Mouse (Mus musculus): ENCODE results near the gene Abl1.

The Abl1 gene

GRCm38 (mm10) chr2:31822524-31823371, 134.6 kb downstream of the Abl1 start:
- peak in 1 of 2 experiments; percentile 15 for DNase-seq (ENCODE audit: low read depth in 1 of 2, low spot score in 2 of 2)

GRCm38 (mm10) chr2:31823933-31824730, 136.0 kb downstream of the Abl1 start:
- peak in 1 of 2 experiments; percentile 13 for DNase-seq (ENCODE audit: low read depth in 1 of 2, low spot score in 2 of 2)

- DNase-seq (ENCODE audit: low read depth in 1 of 2, low spot score in 2 of 2): no peak
Measured at GRCm38 (mm10) chr2:31825469-31825911, 137.3 kb downstream of the Abl1 start.

- DNase-seq (ENCODE audit: low read depth in 1 of 2, low spot score in 2 of 2): no peak
Measured at GRCm38 (mm10) chr2:31826094-31827085, 138.2 kb downstream of the Abl1 start.

- no peak for DNase-seq (ENCODE audit: low read depth in 1 of 2, low spot score in 2 of 2)
Measured at GRCm38 (mm10) chr2:31827877-31828276, 139.7 kb downstream of the Abl1 start.

GRCm38 (mm10) chr2:31828311-31828825, 140.2 kb downstream of the Abl1 start:
- DNase-seq (ENCODE audit: low read depth in 1 of 2, low spot score in 2 of 2): no peak

- DNase-seq (ENCODE audit: low read depth in 1 of 2, low spot score in 2 of 2): no peak
Measured at GRCm38 (mm10) chr2:31836091-31836490, 147.9 kb downstream of the Abl1 start.

GRCm38 (mm10) chr2:31836985-31837384, 148.8 kb downstream of the Abl1 start:
- no peak for DNase-seq (ENCODE audit: low read depth in 1 of 2, low spot score in 2 of 2)

- DNase-seq (ENCODE audit: low read depth in 1 of 2, low spot score in 2 of 2): no peak
Measured at GRCm38 (mm10) chr2:31838868-31839267, 150.7 kb downstream of the Abl1 start.

- no peak for DNase-seq (ENCODE audit: low read depth in 1 of 2, low spot score in 2 of 2)
Measured at GRCm38 (mm10) chr2:31844729-31845136, 156.6 kb downstream of the Abl1 start.

GRCm38 (mm10) chr2:31845512-31845895, 157.3 kb downstream of the Abl1 start:
- no peak for DNase-seq (ENCODE audit: low read depth in 1 of 2, low spot score in 2 of 2)

- DNase-seq (ENCODE audit: low read depth in 1 of 2, low spot score in 2 of 2): no peak
Measured at GRCm38 (mm10) chr2:31845896-31846691, 157.9 kb downstream of the Abl1 start, which contains the start of gene Fibcd1. TSS of gene Fibcd1 (minus strand) at chr2:31846005.

GRCm38 (mm10) chr2:31846692-31847660, 158.8 kb downstream of the Abl1 start:
- no peak for DNase-seq (ENCODE audit: low read depth in 1 of 2, low spot score in 2 of 2)

- DNase-seq (ENCODE audit: low read depth in 1 of 2, low spot score in 2 of 2): no peak
Measured at GRCm38 (mm10) chr2:31847908-31848307, 159.7 kb downstream of the Abl1 start.

GRCm38 (mm10) chr2:31850141-31850540, 162.0 kb downstream of the Abl1 start:
- DNase-seq (ENCODE audit: low read depth in 1 of 2, low spot score in 2 of 2): no peak

Data from monocyte, adult 2 months (primary cell).